Mouse (Mus musculus) lung, postnatal 10 days (tissue): ENCODE measurements around the gene Ngfr.

ENCODE experiments used
- DNase-seq: peaks from one replicate; pipeline ENCODE4 v3.0.0; 2021

Ngfr gene

DNA sequence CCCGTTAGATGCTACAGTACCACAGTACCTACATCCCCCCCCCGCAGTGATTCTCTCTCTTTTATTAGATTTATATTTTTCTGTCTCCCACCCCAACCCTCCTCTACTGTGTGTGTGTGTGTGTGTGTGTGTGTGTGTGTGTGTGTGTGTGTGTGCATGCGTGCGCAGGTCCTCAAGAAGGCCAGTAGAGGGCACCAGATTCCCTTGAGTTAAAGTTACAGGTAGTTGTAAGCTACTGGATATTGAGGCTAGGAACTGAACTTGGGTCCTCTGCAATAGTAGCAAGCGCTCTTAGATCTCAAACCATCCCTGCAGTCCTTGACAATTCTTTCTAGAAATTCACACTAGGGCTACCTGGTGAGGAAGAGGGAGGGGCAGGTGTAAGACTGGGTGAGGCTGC lies 23.7 kb downstream of the Ngfr start:
- no peak for DNase-seq

DNA sequence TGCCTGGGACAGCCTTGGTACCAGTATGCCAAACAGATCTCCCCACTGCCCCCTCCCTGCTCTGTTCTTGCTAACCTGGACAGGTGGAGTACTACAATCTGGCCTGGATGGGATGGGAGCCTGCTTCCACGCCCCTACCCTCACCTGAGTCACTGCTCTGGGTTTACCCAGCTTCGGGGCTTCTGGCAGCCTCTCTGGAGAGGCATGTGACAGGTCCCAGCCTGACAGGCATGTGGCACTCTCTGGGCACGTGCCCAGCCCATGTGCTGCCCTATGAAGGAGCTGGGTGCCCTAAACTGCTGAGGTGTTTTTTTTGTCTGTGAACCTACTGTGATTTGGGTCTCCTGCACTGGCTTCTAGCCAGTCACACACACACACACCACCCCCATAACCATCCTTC lies 26.8 kb downstream of the Ngfr start:
- DNase-seq: no peak

DNA sequence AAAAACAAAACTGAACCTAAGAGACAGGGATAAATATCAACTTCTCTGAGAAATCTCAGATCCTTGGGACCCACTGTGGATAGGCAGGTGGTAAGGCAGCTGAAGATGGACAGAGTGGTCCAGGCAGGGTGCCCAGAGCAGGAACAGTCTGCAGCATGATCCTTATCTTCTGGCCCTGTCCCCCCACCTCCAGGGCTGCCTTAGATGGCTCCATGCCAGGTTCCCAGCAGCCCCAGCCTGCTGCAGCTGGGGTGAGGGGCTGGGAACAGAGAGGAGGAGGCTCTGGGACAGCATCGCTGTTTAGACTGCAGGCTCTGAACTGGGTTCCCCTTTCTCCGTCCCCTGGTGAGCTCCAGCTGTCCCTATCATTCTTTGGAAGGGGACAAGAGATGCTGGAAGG lies 27.8 kb downstream of the Ngfr start:
- DNase-seq: no peak

DNA sequence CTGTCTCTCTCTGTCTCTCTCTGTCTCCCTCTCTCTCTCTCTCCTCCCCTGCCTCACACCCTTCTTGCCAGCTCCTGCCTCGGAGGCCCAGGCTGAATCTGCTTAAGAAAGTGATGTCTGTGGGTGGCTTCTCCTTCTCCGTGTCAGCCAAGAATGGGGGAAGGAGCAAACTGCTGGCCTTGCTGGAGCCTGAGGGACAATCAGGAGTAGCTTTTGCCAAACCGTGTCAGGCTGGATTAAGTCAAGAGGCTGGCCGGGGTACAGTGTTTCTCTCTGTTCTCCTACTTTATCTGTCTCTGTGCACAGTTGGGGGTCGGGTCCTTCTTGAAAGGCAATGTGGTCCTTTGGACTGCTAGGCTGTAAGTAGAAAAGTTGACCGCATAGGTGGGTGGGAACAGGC lies 29.8 kb downstream of the Ngfr start:
- DNase-seq: peak; percentile 31

DNA sequence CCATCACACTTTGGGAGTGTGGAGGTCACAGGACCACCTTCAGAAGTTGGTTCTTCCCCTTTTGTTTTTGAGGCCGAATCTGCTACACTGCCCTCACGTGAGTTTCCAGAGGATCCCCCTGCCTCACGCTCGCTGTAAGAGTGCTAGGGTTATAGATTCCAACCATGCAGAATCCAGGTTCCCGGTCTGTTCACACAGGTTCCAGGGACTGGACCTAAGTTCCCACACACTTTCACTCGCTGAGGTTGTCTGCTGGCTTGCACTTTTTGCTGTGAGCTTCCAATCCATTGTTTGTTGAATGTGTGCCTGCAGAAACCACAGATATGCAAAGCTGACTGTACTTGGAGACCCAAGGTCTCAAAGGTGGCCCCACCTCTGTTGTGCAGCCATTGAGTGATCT lies 30.5 kb downstream of the Ngfr start:
- no peak for DNase-seq

DNA sequence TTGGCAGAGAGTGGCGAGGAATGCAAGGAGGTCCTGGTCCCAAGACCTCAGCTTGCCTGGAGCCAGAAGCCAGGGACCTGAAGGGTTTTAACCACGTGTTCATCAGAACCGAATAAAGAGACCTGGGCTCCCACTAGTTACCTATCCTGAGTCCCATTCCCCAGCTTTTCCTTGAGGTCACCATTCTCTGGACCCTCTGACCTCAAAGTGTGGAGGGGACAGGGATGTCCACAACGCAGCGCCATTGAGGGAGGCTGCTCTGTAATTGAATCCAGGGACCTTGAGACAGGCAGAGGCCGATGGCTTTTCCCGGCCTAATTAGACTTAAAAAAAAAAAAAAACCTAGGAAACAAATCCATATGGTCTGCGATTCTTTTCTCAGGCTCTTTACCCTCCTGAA lies 32.3 kb downstream of the Ngfr start:
- DNase-seq: no peak

DNA sequence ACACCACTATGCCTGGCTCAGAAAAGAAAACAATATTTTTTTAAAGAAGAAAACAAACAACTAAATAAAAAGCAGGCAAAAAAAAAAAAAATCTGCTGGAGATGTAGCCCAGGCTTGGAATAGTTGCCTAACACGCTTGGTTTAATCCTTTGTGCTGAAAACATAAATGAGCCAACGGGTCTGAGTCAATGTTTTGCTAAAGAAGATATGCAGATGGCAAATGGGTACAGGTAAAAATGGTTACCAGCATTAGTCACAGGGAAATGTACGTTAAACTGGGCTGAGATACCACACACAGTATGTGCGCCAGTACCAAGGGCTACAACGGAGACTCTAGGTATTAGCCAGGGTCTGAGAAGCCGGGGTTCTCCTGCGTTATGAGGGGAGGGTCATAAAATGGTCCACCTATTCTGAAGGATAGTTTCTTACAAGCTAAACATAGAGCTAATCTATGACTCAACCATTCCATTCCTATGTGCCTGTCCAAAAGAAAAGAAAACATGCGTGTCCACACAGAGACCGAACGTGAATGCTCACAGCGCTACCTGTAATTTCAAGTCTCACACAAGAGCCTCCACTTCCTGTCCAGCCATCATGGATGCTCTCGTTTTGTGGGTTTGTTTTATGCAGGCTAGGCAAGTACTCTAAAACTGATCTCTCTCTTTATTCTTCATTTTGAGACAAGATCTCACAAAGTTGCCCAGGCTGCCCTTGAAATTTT lies 37.1 kb downstream of the Ngfr start:
- DNase-seq: no peak

DNA sequence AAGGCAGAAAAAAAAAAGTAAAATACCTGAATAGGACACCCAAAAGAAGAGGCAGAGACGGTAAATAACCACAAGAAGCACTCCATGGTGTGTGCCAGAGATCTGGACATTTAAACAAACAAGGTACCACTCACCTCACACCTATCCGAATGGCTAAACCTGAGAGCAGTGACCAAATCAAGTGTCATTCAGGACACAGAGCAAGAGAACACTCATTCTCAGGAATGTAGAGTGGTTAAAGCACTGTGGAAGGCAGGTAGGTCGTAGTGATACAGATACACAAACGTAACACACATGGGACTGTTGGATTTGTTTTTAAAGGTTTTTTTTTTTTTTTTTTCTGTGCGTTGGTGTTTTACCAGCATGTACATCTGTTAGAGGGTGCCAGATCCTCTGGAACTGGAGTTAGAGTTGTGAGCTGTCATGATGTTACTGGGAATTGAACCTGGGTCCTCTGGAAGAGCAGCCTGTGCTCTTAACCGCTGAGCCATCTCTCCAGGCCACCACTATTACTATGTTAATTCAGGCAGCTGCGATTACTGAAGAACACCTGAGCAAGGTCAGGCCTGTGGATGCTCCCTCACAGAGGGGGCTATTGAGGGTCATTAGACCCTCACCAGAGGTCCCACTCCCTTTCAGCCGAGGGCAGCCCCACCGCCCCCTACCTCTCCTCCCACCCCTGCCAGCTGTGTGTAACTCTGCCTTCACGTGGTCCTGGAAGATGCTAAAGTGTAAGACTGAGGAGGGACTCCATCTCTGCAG lies 41.3 kb downstream of the Ngfr start:
- no peak for DNase-seq

DNA sequence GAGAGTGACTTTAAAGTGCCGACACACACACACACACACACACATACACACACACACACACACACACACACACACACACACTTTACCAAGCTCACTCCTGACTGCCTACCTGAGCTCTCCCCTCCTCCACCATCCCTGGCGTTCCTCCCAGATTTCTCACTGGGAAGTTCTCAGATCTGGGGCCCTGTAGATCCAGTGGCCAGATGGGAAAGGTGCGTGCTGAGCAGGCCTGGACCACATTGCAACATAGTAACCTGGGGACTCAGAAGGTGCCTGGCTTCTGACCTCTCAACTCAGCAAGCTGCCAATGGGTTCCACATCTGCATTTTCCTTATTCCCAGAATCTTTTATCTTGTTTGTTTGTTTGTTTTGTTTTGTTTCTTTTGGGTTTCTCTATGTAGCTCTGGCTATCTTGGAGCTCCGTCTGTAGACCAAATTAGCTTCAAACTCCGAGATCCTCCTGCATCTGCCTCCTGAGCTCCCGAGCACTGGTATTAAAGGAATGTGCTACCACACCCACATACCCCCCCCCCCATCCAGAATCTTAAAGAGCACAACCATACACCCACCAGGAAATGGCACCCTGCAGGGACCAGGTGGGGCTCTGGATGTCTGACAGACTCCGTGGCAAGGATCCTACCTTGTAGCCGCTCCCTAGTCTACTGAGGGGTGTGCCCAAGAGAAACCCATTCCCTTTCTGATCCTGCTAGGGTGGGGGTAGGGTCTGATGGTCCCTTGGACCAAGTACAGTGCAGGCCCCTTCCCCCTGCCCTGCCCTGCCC lies 42.8 kb downstream of the Ngfr start:
- DNase-seq: no peak

DNA sequence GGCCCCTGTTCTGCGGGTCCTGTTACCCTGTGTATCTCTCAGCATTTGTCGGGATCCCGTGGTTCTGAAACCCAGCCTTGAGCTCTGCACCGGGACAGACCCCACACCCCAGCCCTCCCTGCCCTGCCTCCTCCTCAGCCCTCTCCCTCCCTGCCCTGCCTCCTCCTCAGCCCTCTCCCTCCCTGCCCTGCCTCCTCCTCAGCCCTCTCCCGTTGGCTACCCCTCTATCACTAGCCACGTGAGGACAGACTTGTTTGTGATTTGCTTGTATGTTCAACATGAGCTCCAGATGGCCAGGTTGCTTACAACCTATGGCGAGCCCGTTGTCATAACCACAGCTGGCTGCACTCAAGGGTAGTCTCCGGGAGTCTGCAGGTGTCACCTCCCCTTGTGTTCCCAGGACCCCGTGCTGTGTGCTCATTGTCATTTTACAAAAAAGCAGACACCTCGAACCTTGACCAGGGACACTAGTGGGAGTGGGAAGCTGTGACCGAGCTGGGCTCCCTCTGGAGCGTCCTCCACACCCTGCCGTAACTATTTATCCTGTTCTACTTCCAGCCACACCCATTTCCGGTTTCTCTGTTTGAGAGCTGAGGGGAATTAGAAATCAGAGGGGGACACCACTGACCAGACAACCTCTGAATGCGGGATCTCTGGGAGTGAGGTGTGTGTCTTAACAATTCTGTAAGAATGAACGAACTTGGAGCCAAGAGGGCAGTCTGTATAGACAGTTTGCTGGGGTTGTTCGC lies 46.7 kb downstream of the Ngfr start:
- DNase-seq: peak; percentile 54

DNA sequence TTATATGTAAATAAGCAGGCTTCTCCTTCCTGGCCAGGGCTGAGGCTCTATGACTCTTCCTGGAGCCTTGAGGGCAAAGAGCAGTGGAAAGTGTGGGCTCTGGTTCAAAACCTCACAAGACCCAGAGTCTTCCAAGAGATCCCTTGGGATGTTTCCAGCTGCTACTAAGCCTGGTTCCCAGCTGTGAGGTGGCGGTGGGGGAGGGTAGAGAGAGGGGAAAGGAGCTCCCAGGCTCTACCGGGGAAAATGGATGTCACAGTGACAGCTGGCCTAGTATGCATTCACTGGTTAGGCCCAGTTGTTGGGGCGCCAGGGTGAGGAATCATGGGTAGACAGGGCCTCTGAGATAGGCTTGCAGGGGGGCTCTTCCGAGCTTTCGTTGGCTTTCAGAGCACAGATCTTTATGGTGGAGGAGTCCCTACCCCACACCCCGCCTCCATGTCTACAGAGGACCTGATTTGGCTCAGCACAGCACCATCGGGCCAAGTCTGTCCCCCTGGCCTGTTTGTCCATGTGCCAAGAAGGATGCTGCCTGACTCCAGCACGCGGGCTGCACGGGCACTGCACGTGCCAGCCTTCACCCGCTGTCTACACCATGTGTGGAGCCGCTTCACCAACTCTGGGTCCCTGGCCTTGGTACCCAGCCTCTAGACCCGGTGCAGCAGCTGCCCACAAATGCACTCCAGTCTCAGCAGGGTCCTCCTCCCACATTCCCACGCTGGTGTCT lies 49.0 kb downstream of the Ngfr start:
- peak; percentile 70 for DNase-seq

DNA sequence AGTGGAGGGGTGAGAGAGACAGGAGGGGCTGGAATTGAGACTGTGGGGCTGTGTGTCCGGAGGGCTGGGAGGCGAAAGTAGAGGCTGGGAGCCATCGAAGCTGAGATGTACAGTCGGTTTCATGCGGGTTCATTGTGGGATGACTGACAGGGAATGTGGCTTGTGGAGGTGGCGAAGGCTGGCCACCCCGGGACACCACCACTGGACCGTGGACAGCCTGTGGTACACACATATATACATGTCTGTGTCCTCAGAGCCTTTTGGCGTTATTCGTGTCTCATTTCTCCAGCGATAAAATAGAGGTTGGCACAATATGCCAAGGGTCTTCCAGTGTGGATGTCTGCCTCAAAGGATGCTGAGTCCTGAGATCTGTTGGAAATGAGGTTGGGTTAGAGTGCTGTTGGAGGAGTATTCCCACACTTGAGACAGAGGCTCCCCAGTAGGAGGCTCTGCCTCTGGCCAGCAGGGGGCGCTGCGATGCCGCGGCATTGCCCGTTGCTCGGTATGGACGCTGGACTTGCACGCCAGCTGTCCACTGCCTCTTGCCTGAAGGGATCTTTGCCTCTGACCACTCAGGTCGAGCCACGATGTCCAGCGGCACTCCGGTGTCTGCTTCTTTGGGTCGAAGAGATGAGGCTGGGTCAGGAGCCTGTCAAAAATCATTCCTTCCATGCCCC lies 53.9 kb downstream of the Ngfr start:
- peak; percentile 93 for DNase-seq

DNA sequence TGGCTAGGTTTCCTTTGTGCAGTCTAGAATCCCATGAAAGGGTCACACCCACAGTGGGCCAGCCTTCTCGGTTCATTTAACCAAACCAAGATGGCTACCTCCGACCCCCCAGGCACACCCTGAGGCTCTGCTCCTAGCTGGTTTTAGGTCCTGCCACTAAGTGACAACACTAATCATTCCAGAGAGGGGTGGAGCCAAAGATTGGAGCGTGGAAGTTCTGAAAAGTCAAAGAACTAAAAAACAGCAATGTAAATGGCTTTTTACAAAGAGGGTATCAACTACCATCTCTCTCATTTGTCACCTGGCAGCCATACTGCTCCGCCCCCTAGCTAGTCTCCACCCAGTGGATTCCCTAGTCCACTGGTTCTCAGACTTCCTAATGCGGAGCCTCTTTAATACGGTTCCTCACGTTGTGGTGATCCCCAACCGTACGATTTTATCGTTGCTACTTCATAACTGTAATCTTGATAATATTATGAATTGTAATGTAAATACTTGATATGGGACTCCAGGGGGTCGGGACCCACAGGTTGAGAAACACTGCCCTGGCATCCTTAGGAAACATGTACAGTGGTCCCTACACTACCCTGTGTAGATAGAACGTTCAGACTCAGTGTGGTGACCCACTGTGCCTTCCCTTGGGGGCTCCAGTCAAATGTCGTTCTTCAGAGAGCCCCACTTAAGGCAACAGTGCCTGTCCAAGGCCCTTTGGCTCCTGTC lies 55.0 kb downstream of the Ngfr start:
- DNase-seq: no peak

DNA sequence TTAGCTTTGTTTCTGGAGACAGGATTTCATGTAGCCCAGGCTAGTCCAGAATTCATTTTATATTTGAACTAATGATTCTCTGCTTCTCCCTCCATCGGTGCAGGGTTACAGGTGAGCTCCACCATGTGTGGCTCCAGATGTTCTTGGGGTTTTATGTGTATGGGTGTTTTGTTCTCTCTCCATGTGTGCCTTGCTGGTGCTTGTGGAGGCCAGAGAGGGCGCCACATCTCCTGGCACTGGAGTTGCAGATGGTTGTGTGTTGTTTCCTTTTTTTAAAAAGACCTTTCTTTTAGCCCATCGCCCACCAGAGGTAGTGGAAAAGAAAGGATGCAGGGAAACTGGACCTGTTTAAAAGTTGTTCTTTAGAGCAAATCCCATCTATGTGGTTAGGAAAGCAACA lies 59.3 kb downstream of the Ngfr start:
- no peak for DNase-seq

DNA sequence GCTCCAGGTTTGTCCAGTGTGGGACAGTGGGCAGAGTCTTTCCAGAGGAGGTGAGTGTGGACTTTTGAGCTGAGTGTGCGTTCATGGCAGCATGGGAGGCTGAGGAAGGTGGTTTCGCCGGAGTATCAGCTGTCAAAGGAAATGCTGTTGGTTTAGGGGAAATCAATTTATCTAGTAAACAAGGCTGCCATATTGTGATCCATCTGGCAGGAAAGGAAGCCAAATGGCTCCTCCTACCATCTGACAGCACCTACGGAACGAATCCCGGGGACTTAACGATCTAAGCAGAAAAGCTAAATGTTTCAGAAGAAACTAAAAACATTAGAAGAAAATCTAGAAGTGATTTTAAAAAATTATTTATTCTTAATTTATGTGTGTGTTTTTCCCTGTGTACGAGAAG lies 60.2 kb downstream of the Ngfr start:
- DNase-seq: no peak

DNA sequence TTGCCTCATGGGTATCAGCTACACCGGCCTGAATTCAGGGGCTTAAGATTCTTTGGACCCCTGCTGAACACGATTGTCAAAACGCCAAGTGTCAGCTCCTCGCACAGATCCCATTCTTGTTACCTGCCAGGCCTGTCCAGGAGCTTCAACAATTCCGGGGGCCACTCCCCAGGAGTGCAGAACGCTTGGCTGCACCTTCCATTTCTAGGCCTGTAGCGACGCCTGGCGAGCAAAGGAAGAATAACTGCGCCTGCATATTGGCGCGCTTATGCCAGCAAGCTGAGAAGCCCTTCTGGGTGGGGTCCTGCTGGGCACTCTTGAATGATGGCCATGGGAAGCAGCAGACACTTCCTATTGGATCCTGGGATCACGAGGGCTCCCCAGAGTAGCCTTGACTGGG lies 66.0 kb downstream of the Ngfr start:
- DNase-seq: peak; percentile 86

DNA sequence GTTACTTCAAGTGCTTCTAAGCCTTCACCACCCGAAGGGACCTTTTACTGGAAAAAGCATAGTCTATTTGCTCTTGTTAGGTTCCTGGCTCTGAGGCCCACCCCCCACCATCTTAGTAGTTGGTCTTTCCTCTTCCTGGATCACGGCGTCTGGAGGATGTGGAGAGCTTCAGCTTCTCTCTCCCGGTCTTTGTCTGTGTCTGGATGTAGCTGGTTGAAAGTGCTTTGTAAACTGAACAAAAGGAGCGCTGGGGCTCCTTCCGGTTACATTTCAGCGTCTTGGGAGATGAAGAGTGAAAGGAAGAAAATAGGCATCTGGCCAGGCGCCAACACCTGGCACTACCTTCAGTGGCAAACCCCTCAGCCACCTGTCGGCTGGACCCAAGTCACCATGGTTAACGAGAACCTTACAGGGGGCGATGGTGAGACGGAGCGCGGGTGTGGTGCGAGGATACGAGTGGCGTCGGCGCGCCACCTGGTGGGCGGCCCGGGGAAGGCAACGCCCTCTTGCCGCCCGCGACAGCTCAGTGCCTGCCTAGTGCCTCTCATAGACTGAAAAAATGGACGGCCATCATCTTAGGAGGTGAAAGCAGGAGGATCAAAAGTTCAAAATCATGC lies 67.0 kb downstream of the Ngfr start:
- DNase-seq: peak; percentile 92

DNA sequence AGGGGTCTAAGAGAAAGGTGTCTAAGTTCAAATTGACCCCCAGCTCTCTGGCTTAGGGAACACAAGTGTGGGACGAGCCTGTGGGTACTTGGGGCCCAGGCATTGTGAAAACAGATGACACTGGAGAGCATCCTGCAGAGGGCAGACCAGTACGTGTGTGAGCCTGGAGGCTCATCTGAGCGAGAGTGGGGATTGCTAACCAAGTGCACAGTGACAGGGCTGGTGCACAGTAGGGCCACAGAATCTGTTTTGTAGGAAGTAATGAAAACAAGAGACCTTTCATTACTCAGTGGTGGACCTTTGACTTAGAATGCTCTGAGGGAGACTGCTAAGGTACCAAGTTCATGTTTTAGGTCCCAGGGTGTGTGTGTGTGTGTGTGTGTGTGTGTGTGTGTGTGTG lies 67.5 kb downstream of the Ngfr start:
- no peak for DNase-seq

DNA sequence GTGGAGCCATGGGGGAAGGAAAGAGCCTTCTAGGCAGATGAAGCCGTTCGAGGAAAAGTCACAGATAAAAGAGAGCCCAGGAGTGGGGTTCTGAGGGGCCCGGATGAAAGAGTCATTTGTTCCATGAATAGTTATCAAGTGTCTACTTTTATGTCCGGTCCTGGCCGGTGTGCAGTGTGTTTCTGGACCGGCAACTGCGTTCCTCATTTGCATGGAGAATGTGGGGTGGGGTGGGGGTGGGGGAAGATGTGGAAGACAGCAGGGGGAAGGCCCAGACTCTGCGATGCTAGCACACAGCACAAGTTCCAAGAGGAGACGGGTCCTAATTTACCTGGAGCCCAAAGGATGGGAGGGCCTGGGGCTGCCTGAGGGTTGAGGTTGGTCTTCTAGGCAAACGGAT lies 68.2 kb downstream of the Ngfr start:
- DNase-seq: no peak
